Mouse (Mus musculus): Measurements from ENCODE around the gene Itih2. TPM values are rescaled to one million over a fixed set of nuclear protein-coding genes. Genes with fewer than 3 reads are reported as not detected.

Gene Itih2
- polyA plus RNA-seq, 1 experiment from 2014 or later = 4.2 TPM

GRCm38 (mm10) chr2:10100471-10100870 is 30.7 kb downstream of the Itih2 start:
- no peak overlapping the region for H3K27ac ChIP-seq
- no peak overlapping the region for H3K4me2 ChIP-seq
- WGBS = 82% methylated on average over 2 of the region's 2 CpGs
- no peaks in the 10 kb centered on the region for H3K4me1 ChIP-seq
- H3K27me3 ChIP-seq (replicated peaks) = no peaks in the 10 kb centered on the region
- H3K9ac ChIP-seq = no peak overlapping the region
- H3K36me3 ChIP-seq (replicated peaks) = no peaks in the 10 kb centered on the region
- no peaks in the 10 kb centered on the region for H3K9me3 ChIP-seq
- no peak for ATAC-seq (replicated peaks)
- H3K4me3 ChIP-seq = no peak overlapping the region

- no peak for ATAC-seq (replicated peaks)
- H3K9me3 ChIP-seq = no peaks in the 10 kb centered on the region
- H3K27me3 ChIP-seq (replicated peaks) = no peaks in the 10 kb centered on the region
- whole genome bisulfite sequencing = 37% methylated on average over 9 of the region's 9 CpGs
- no peak overlapping the region for H3K4me2 ChIP-seq
- H3K9ac ChIP-seq = no peak overlapping the region
- H3K36me3 ChIP-seq (replicated peaks) = no peaks in the 10 kb centered on the region
- H3K27ac ChIP-seq = no peak overlapping the region
- H3K4me3 ChIP-seq = no peak overlapping the region
- no peaks in the 10 kb centered on the region for H3K4me1 ChIP-seq
Measured at GRCm38 (mm10) chr2:10098598-10099215, 32.5 kb downstream of the Itih2 start.

GRCm38 (mm10) chr2:10094327-10095100 is 36.7 kb downstream of the Itih2 start:
- 87% methylated on average over 14 of the region's 14 CpGs for WGBS

GRCm38 (mm10) chr2:10087256-10087850 is 43.8 kb downstream of the Itih2 start:
- 84% methylated on average over 8 of the region's 8 CpGs for WGBS
- ATAC-seq (replicated peaks) = no peak

More at GRCm38 (mm10) chr2:10094327-10095100, 36.7 kb downstream of the Itih2 start:
- H3K4me3 ChIP-seq = no peak overlapping the region
- H3K27me3 ChIP-seq (replicated peaks) = no peaks in the 10 kb centered on the region
- no peak overlapping the region for H3K9ac ChIP-seq
- ATAC-seq (replicated peaks) = no peak
- no peaks in the 10 kb centered on the region for H3K4me1 ChIP-seq
- H3K27ac ChIP-seq = no peak overlapping the region
- peaks cover 21% of the 10 kb centered on the region for H3K36me3 ChIP-seq (replicated peaks)
- H3K9me3 ChIP-seq = no peaks in the 10 kb centered on the region
- H3K4me2 ChIP-seq = no peak overlapping the region

GRCm38 (mm10) chr2:10082737-10083136 is 48.5 kb downstream of the Itih2 start:
- Histone ChIP-seq H3K27ac (no peak overlapping the region), H3K4me2 (no peak overlapping the region), H3K4me1 (peaks cover 27% of the 10 kb centered on the region), H3K27me3 (replicated peaks) (no peaks in the 10 kb centered on the region), H3K36me3 (replicated peaks) (no peaks in the 10 kb centered on the region), H3K9me3 (no peaks in the 10 kb centered on the region), H3K4me3 (no peak overlapping the region), H3K9ac (no peak overlapping the region)
- ATAC-seq (replicated peaks) = no peak
- 89% methylated on average over 1 of the region's 1 CpGs for WGBS

More at GRCm38 (mm10) chr2:10087256-10087850, 43.8 kb downstream of the Itih2 start:
- Histone ChIP-seq H3K27ac (no peak overlapping the region), H3K36me3 (replicated peaks) (peaks cover 22% of the 10 kb centered on the region), H3K9ac (no peak overlapping the region), H3K4me1 (no peaks in the 10 kb centered on the region), H3K4me3 (no peak overlapping the region), H3K4me2 (no peak overlapping the region), H3K27me3 (replicated peaks) (no peaks in the 10 kb centered on the region), H3K9me3 (no peaks in the 10 kb centered on the region)

GRCm38 (mm10) chr2:10081453-10082080 is 49.6 kb downstream of the Itih2 start:
- Histone ChIP-seq H3K4me2 (peak overlapping the region; percentile 80), H3K9me3 (no peaks in the 10 kb centered on the region), H3K27ac (no peak overlapping the region), H3K4me3 (peak overlapping the region; percentile 99), H3K27me3 (replicated peaks) (no peaks in the 10 kb centered on the region), H3K36me3 (replicated peaks) (no peaks in the 10 kb centered on the region), H3K9ac (no peak overlapping the region; the same call in 1 of the 2 replicates), H3K4me1 (peaks cover 30% of the 10 kb centered on the region)
- WGBS = 94% methylated on average over 5 of the region's 5 CpGs
- ATAC-seq (replicated peaks) = no peak

GRCm38 (mm10) chr2:10080310-10081010 is 50.7 kb downstream of the Itih2 start, which contains the start of the genes Atp5c1 and Kin:
Gene Atp5c1 (minus strand): TSS chr2:10080510.
Gene Kin (plus strand): TSS chr2:10080593.
- Histone ChIP-seq H3K4me2 (peak within 1 kb of the TSS; percentile 80), H3K9me3 (no peaks in the 10 kb centered on the region), H3K27me3 (replicated peaks) (no peaks in the 10 kb centered on the region), H3K4me1 (peaks cover 35% of the 10 kb centered on the region), H3K36me3 (replicated peaks) (no peaks in the 10 kb centered on the region), H3K27ac (peak within 1 kb of the TSS; percentile 96), H3K9ac (peak within 1 kb of the TSS; percentile 100), H3K4me3 (peak within 1 kb of the TSS; percentile 99)
- WGBS = under 1% methylated on average over 61 of the region's 61 CpGs
- peak; percentile 97 for ATAC-seq (replicated peaks)

GRCm38 (mm10) chr2:10079745-10080309 is 51.4 kb downstream of the Itih2 start:
- no peaks in the 10 kb centered on the region for H3K27me3 ChIP-seq (replicated peaks)
- peak overlapping the region; percentile 99 for H3K4me3 ChIP-seq
- peak overlapping the region; percentile 80 for H3K4me2 ChIP-seq
- under 1% methylated on average over 28 of the region's 28 CpGs for WGBS
- peak overlapping the region; percentile 100 for H3K9ac ChIP-seq
- peaks cover 35% of the 10 kb centered on the region for H3K4me1 ChIP-seq
- no peaks in the 10 kb centered on the region for H3K36me3 ChIP-seq (replicated peaks)
- H3K27ac ChIP-seq = peak overlapping the region; percentile 96
- H3K9me3 ChIP-seq = no peaks in the 10 kb centered on the region
- ATAC-seq (replicated peaks) = no peak

GRCm38 (mm10) chr2:10076675-10077074 is 54.5 kb downstream of the Itih2 start:
- H3K4me1 ChIP-seq = peaks cover 31% of the 10 kb centered on the region
- no peaks in the 10 kb centered on the region for H3K9me3 ChIP-seq
- no peaks in the 10 kb centered on the region for H3K36me3 ChIP-seq (replicated peaks)
- ATAC-seq (replicated peaks) = no peak
- no peak overlapping the region for H3K4me3 ChIP-seq
- no peak overlapping the region for H3K27ac ChIP-seq
- no peaks in the 10 kb centered on the region for H3K27me3 ChIP-seq (replicated peaks)
- 89% methylated on average over 8 of the region's 8 CpGs for WGBS
- H3K4me2 ChIP-seq = no peak overlapping the region
- H3K9ac ChIP-seq = no peak overlapping the region

GRCm38 (mm10) chr2:10074470-10074869 is 56.7 kb downstream of the Itih2 start:
- WGBS = 87% methylated on average over 7 of the region's 7 CpGs
- 0 out of 2 replicates have a peak, but pooled peaks have one; percentile 8 for ATAC-seq (replicated peaks)
- Histone ChIP-seq H3K27ac (no peak overlapping the region), H3K27me3 (replicated peaks) (no peaks in the 10 kb centered on the region), H3K36me3 (replicated peaks) (no peaks in the 10 kb centered on the region), H3K9me3 (no peaks in the 10 kb centered on the region), H3K4me3 (no peak overlapping the region), H3K4me2 (no peak overlapping the region), H3K9ac (no peak overlapping the region), H3K4me1 (peaks cover 25% of the 10 kb centered on the region)

GRCm38 (mm10) chr2:10071751-10072150 is 59.4 kb downstream of the Itih2 start:
- H3K36me3 ChIP-seq (replicated peaks) = peaks cover 18% of the 10 kb centered on the region; the same call in 1 of the 2 replicates
- no peak overlapping the region for H3K4me3 ChIP-seq
- H3K9ac ChIP-seq = no peak overlapping the region
- ATAC-seq (replicated peaks) = no peak
- H3K4me1 ChIP-seq = 0 out of 2 replicates have a peak, but pooled peaks cover 4% of the 10 kb centered on the region
- H3K9me3 ChIP-seq = no peaks in the 10 kb centered on the region
- H3K27me3 ChIP-seq (replicated peaks) = no peaks in the 10 kb centered on the region
- no peak overlapping the region for H3K27ac ChIP-seq
- 97% methylated on average over 7 of the region's 7 CpGs for WGBS
- H3K4me2 ChIP-seq = no peak overlapping the region
